Comparison of ENCODE assay signal across 8 mouse cellular contexts in genomic region chr19:7611942-7612757, GRCm38 (mm10). TPM values are rescaled to one million over a fixed set of nuclear protein-coding genes. Genes with fewer than 3 reads are reported as not detected.
DNase-seq lines count a peak whose midpoint lies in the region; ATAC-seq and TF ChIP-seq lines count a peak whose summit lies in the region.

Hrasls5 (plus strand) TSS chr19:7612541.

- peak; percentile 75 for ATAC-seq in forebrain, embryonic 16.5 days
- ATAC-seq in intestine, postnatal 0 days, result peak; percentile 68
- ATAC-seq in lung, embryonic 15.5 days (ENCODE audit: borderline replicate concordance, extremely low read depth, low FRiP score, low TSS enrichment), result peak; percentile 47; the same call in 1 of the 2 replicates

- H3K36me3 ChIP-seq in heart, embryonic 10.5 days, result no peaks in the 10 kb centered on the region
- H3K36me3 ChIP-seq in forebrain, embryonic 16.5 days (ENCODE audit: control insufficient read depth, insufficient read depth), result no peaks in the 10 kb centered on the region
- no peaks in the 10 kb centered on the region for H3K36me3 ChIP-seq in intestine, postnatal 0 days (ENCODE audit: control insufficient read depth, insufficient read depth)
- H3K36me3 ChIP-seq in lung, embryonic 15.5 days, result no peaks in the 10 kb centered on the region

- no peaks in the 10 kb centered on the region for H3K9me3 ChIP-seq in heart, embryonic 10.5 days
- H3K9me3 ChIP-seq in forebrain, embryonic 16.5 days (ENCODE audit: control insufficient read depth, low read length), result no peaks in the 10 kb centered on the region
- no peaks in the 10 kb centered on the region for H3K9me3 ChIP-seq in intestine, postnatal 0 days (ENCODE audit: control insufficient read depth)
- no peaks in the 10 kb centered on the region for H3K9me3 ChIP-seq in lung, embryonic 15.5 days

- TF ChIP-seq CTCF in intestine, postnatal 0 days (IDR thresholded peaks at IDR 0.05; ENCODE audit: low read depth), result peak; percentile 54

- peaks cover 64% of the 10 kb centered on the region for H3K27me3 ChIP-seq in heart, embryonic 10.5 days (ENCODE audit: insufficient read depth, poor library complexity, severe bottlenecking)
- H3K27me3 ChIP-seq in forebrain, embryonic 16.5 days (replicated peaks; ENCODE audit: control insufficient read depth, insufficient read depth, low read length), result peaks cover 2% of the 10 kb centered on the region
- no peaks in the 10 kb centered on the region for H3K27me3 ChIP-seq in intestine, postnatal 0 days (replicated peaks; ENCODE audit: control insufficient read depth, insufficient read depth, low read length)
- no peaks in the 10 kb centered on the region for H3K27me3 ChIP-seq in lung, embryonic 15.5 days

- H3K4me1 ChIP-seq in heart, embryonic 10.5 days, result peaks cover 12% of the 10 kb centered on the region
- H3K4me1 ChIP-seq in forebrain, embryonic 16.5 days (replicated peaks; ENCODE audit: control insufficient read depth, insufficient read depth, low read length), result peaks cover 13% of the 10 kb centered on the region
- H3K4me1 ChIP-seq in intestine, postnatal 0 days (replicated peaks; ENCODE audit: control insufficient read depth, insufficient read depth, low read length), result peaks cover 5% of the 10 kb centered on the region; the same call in 1 of the 2 replicates
- H3K4me1 ChIP-seq in lung, embryonic 15.5 days, result peaks cover 32% of the 10 kb centered on the region

- WGBS in heart, embryonic 10.5 days, result 4% methylated on average over 54 of the region's 54 CpGs
- 1% methylated on average over 54 of the region's 54 CpGs for WGBS in forebrain, embryonic 16.5 days
- 4% methylated on average over 54 of the region's 54 CpGs for WGBS in intestine, postnatal 0 days
- 4% methylated on average over 54 of the region's 54 CpGs for WGBS in lung, embryonic 15.5 days

- peak within 1 kb of the TSS; percentile 72 for H3K27ac ChIP-seq in heart, embryonic 10.5 days
- H3K27ac ChIP-seq in forebrain, embryonic 16.5 days (ENCODE audit: low read length), result no peak within 1 kb of the TSS
- no peak within 1 kb of the TSS for H3K27ac ChIP-seq in intestine, postnatal 0 days (ENCODE audit: low read depth, low read length)
- H3K27ac ChIP-seq in lung, embryonic 15.5 days, result no peak within 1 kb of the TSS

- H3K4me2 ChIP-seq in forebrain, embryonic 16.5 days (ENCODE audit: low read length), result peak within 1 kb of the TSS; percentile 83
- H3K4me2 ChIP-seq in intestine, postnatal 0 days (replicated peaks; ENCODE audit: low read depth), result peak within 1 kb of the TSS; percentile 82
- peak within 1 kb of the TSS; percentile 95 for H3K4me2 ChIP-seq in lung, embryonic 15.5 days

- peak within 1 kb of the TSS; percentile 63 for H3K4me3 ChIP-seq in heart, embryonic 10.5 days
- peak within 1 kb of the TSS; percentile 49 for H3K4me3 ChIP-seq in forebrain, embryonic 16.5 days (replicated peaks; ENCODE audit: low read length)
- peak within 1 kb of the TSS; percentile 38 for H3K4me3 ChIP-seq in intestine, postnatal 0 days (ENCODE audit: low read depth, low read length)
- H3K4me3 ChIP-seq in lung, embryonic 15.5 days, result peak within 1 kb of the TSS; percentile 44

- peak within 1 kb of the TSS; percentile 64 for H3K9ac ChIP-seq in forebrain, embryonic 16.5 days (replicated peaks; ENCODE audit: low read depth, low read length)
- peak within 1 kb of the TSS; percentile 34; the same call in 1 of the 2 replicates for H3K9ac ChIP-seq in intestine, postnatal 0 days (ENCODE audit: low read depth, low read length)
- peak within 1 kb of the TSS; percentile 47 for H3K9ac ChIP-seq in lung, embryonic 15.5 days

- DNase-seq in heart, embryonic 10.5 days (ENCODE audit: low spot score), result peak; percentile 75
- DNase-seq in heart, adult 9 months (ENCODE audit: low spot score in 2 of 2), result no peak
- peak; percentile 53 for DNase-seq in adrenal gland, postnatal 14 days
- peak; percentile 58 for DNase-seq in right cerebral cortex, postnatal 14 days
- DNase-seq in ovary, adult 18-20 months (ENCODE audit: low spot score), result no peak

RNA-seq across cellular contexts. Expression of gene Hrasls5, which starts in this region (rescaled TPM):
- not detected in 2 replicates for polyA plus RNA-seq in heart, embryonic 10.5 days (2016; fragmentation: Nextera tagmentation; extraction: Ambion mirVana)
- total RNA-seq in adrenal gland, postnatal 14 days (2021), result 0.67 TPM in 1 of 2 replicates, not detected in the other
- not detected in 2 replicates for polyA plus RNA-seq in forebrain, embryonic 16.5 days (2015; fragmentation: Nextera tagmentation; extraction: Ambion mirVana)
- polyA plus RNA-seq in intestine, postnatal 0 days (2015; fragmentation: Nextera tagmentation; extraction: Ambion mirVana), result not detected in 2 replicates
- 0.26 TPM in 1 of 2 replicates, not detected in the other for polyA plus RNA-seq in lung, embryonic 15.5 days (2015; fragmentation: Nextera tagmentation; extraction: Ambion mirVana)

Comparison
In these comparisons a context has a peak if more than half of its experiments do, and no peak if none do; other contexts are left out.
1. Peak in DNase-seq, H3K4me3 ChIP-seq and H3K27ac ChIP-seq in heart, embryonic 10.5 days; RNA of the gene not detected or under 1 TPM.
2. Peak in DNase-seq in adrenal gland, postnatal 14 days; RNA of the gene not detected or under 1 TPM.
3. Peak in ATAC-seq, H3K4me3 ChIP-seq, H3K9ac ChIP-seq and H3K4me2 ChIP-seq in forebrain, embryonic 16.5 days; RNA of the gene not detected or under 1 TPM.
4. Peak in ATAC-seq, H3K4me3 ChIP-seq, H3K9ac ChIP-seq and H3K4me2 ChIP-seq in intestine, postnatal 0 days; RNA of the gene not detected or under 1 TPM.
5. Peak in ATAC-seq, H3K4me3 ChIP-seq, H3K9ac ChIP-seq and H3K4me2 ChIP-seq in lung, embryonic 15.5 days; RNA of the gene not detected or under 1 TPM.